Mouse (Mus musculus): Measurements from ENCODE around the gene Cdh24. TPM values are rescaled to one million over a fixed set of nuclear protein-coding genes. Genes with fewer than 3 reads are reported as not detected.

Cdh24 gene
- 12.2 and 12.6 TPM in 2 replicates for polyA plus RNA-seq (2015; fragmentation: Nextera tagmentation; extraction: Ambion mirVana)

- no peaks in the 10 kb centered on the region for H3K27me3 ChIP-seq
- H3K27ac ChIP-seq (replicated peaks), result peak within 1 kb of the TSS; percentile 92
- peak; percentile 92 for ATAC-seq (ENCODE audit: low FRiP score, low read depth)
- H3K36me3 ChIP-seq, result peaks cover 42% of the 10 kb centered on the region
- peak within 1 kb of the TSS; percentile 98 for H3K9ac ChIP-seq
- peak within 1 kb of the TSS; percentile 97 for H3K4me2 ChIP-seq
- H3K4me1 ChIP-seq (replicated peaks), result peaks cover 30% of the 10 kb centered on the region
- H3K9me3 ChIP-seq, result no peaks in the 10 kb centered on the region
- WGBS, result under 1% methylated on average over 46 of the region's 52 CpGs
- peak within 1 kb of the TSS; percentile 86 for H3K4me3 ChIP-seq
Measured at GRCm38 (mm10) chr14:54641305-54641969, at the start of gene Cdh24. Gene Cdh24, minus strand, starts transcription at chr14:54641364.

GRCm38 (mm10) chr14:54687251-54687650 is 46.1 kb upstream of the Cdh24 start:
- H3K27me3 ChIP-seq, result no peaks in the 10 kb centered on the region
- WGBS, result 8% methylated on average over 8 of the region's 8 CpGs
- peak overlapping the region; percentile 63 for H3K4me2 ChIP-seq
- ATAC-seq (ENCODE audit: low FRiP score, low read depth), result no peak
- H3K36me3 ChIP-seq, result peaks cover 26% of the 10 kb centered on the region
- H3K4me3 ChIP-seq, result peak overlapping the region; percentile 92
- H3K4me1 ChIP-seq (replicated peaks), result peaks cover 36% of the 10 kb centered on the region
- H3K27ac ChIP-seq (replicated peaks), result peak overlapping the region; percentile 71
- no peaks in the 10 kb centered on the region for H3K9me3 ChIP-seq
- H3K9ac ChIP-seq, result peak overlapping the region; percentile 61

- H3K4me2 ChIP-seq, result peak within 1 kb of the TSS; percentile 63
- peak within 1 kb of the TSS; percentile 98 for H3K27ac ChIP-seq (replicated peaks)
- peak within 1 kb of the TSS; percentile 95 for H3K9ac ChIP-seq
- H3K4me3 ChIP-seq, result peak within 1 kb of the TSS; percentile 92
- H3K36me3 ChIP-seq, result peaks cover 26% of the 10 kb centered on the region
- H3K27me3 ChIP-seq, result no peaks in the 10 kb centered on the region
- under 1% methylated on average over 44 of the region's 44 CpGs for WGBS
- peak; percentile 98 for ATAC-seq (ENCODE audit: low FRiP score, low read depth)
- H3K9me3 ChIP-seq, result no peaks in the 10 kb centered on the region
- peaks cover 36% of the 10 kb centered on the region for H3K4me1 ChIP-seq (replicated peaks)
Measured at GRCm38 (mm10) chr14:54686522-54687143, 45.5 kb upstream of the Cdh24 start, which contains the start of gene Acin1. Gene Acin1, minus strand, starts transcription at chr14:54686931.

GRCm38 (mm10) chr14:54686063-54686521 is 44.9 kb upstream of the Cdh24 start, which contains the start of gene 1700123O20Rik:
Gene 1700123O20Rik, plus strand, starts transcription at chr14:54686216.
- Histone ChIP-seq H3K36me3 (peaks cover 26% of the 10 kb centered on the region), H3K9ac (peak within 1 kb of the TSS; percentile 95), H3K4me2 (peak within 1 kb of the TSS; percentile 63), H3K9me3 (no peaks in the 10 kb centered on the region), H3K4me3 (peak within 1 kb of the TSS; percentile 92), H3K4me1 (replicated peaks) (peaks cover 36% of the 10 kb centered on the region), H3K27me3 (no peaks in the 10 kb centered on the region), H3K27ac (replicated peaks) (peak within 1 kb of the TSS; percentile 98)
- peak; percentile 82 for ATAC-seq (ENCODE audit: low FRiP score, low read depth)
- 1% methylated on average over 41 of the region's 41 CpGs for WGBS

- H3K27me3 ChIP-seq, result no peaks in the 10 kb centered on the region
- peaks cover 36% of the 10 kb centered on the region for H3K4me1 ChIP-seq (replicated peaks)
- peaks cover 19% of the 10 kb centered on the region for H3K36me3 ChIP-seq
- no peaks in the 10 kb centered on the region for H3K9me3 ChIP-seq
- peak overlapping the region; percentile 92 for H3K4me3 ChIP-seq
- peak overlapping the region; percentile 63 for H3K4me2 ChIP-seq
- peak overlapping the region; percentile 98 for H3K27ac ChIP-seq (replicated peaks)
- peak overlapping the region; percentile 95 for H3K9ac ChIP-seq
- WGBS, result 13% methylated on average over 8 of the region's 8 CpGs
- ATAC-seq (ENCODE audit: low FRiP score, low read depth), result no peak
Measured at GRCm38 (mm10) chr14:54685471-54685870, 44.3 kb upstream of the Cdh24 start.

GRCm38 (mm10) chr14:54682396-54682795 is 41.2 kb upstream of the Cdh24 start:
- no peak overlapping the region for H3K4me3 ChIP-seq
- H3K36me3 ChIP-seq, result peaks cover 30% of the 10 kb centered on the region
- WGBS, result 86% methylated on average over 3 of the region's 3 CpGs
- H3K27ac ChIP-seq (replicated peaks), result no peak overlapping the region
- H3K4me2 ChIP-seq, result no peak overlapping the region
- H3K27me3 ChIP-seq, result no peaks in the 10 kb centered on the region
- no peaks in the 10 kb centered on the region for H3K9me3 ChIP-seq
- peaks cover 25% of the 10 kb centered on the region for H3K4me1 ChIP-seq (replicated peaks)
- H3K9ac ChIP-seq, result no peak overlapping the region
- ATAC-seq (ENCODE audit: low FRiP score, low read depth), result no peak

GRCm38 (mm10) chr14:54678657-54679304 is 37.6 kb upstream of the Cdh24 start:
- Histone ChIP-seq H3K4me2 (no peak overlapping the region), H3K27ac (replicated peaks) (no peak overlapping the region), H3K9ac (no peak overlapping the region), H3K9me3 (no peaks in the 10 kb centered on the region), H3K4me1 (replicated peaks) (0 out of 2 replicates have a peak, but pooled peaks cover 8% of the 10 kb centered on the region), H3K36me3 (peaks cover 53% of the 10 kb centered on the region), H3K27me3 (no peaks in the 10 kb centered on the region), H3K4me3 (no peak overlapping the region)
- ATAC-seq (ENCODE audit: low FRiP score, low read depth), result peak; percentile 34; the same call in 1 of the 2 replicates
- WGBS, result 77% methylated on average over 16 of the region's 16 CpGs

GRCm38 (mm10) chr14:54676290-54676689 is 35.1 kb upstream of the Cdh24 start:
- Histone ChIP-seq H3K4me2 (no peak overlapping the region), H3K4me3 (no peak overlapping the region), H3K9me3 (no peaks in the 10 kb centered on the region), H3K36me3 (peaks cover 58% of the 10 kb centered on the region), H3K27ac (replicated peaks) (no peak overlapping the region), H3K27me3 (no peaks in the 10 kb centered on the region), H3K9ac (no peak overlapping the region), H3K4me1 (replicated peaks) (no peaks in the 10 kb centered on the region)
- 90% methylated on average over 5 of the region's 5 CpGs for WGBS
- no peak for ATAC-seq (ENCODE audit: low FRiP score, low read depth)

GRCm38 (mm10) chr14:54674317-54674716 is 33.2 kb upstream of the Cdh24 start:
- no peaks in the 10 kb centered on the region for H3K4me1 ChIP-seq (replicated peaks)
- 76% methylated on average over 2 of the region's 2 CpGs for WGBS
- H3K27ac ChIP-seq (replicated peaks), result no peak overlapping the region
- no peaks in the 10 kb centered on the region for H3K27me3 ChIP-seq
- no peak for ATAC-seq (ENCODE audit: low FRiP score, low read depth)
- H3K9ac ChIP-seq, result no peak overlapping the region
- no peak overlapping the region for H3K4me2 ChIP-seq
- H3K4me3 ChIP-seq, result no peak overlapping the region
- H3K9me3 ChIP-seq, result no peaks in the 10 kb centered on the region
- H3K36me3 ChIP-seq, result peaks cover 67% of the 10 kb centered on the region

- no peak for ATAC-seq (ENCODE audit: low FRiP score, low read depth)
Measured at GRCm38 (mm10) chr14:54669381-54669780, 28.2 kb upstream of the Cdh24 start.

GRCm38 (mm10) chr14:54664477-54665222 is 23.5 kb upstream of the Cdh24 start:
- 94% methylated on average over 10 of the region's 10 CpGs for WGBS
- Histone ChIP-seq H3K27ac (replicated peaks) (no peak overlapping the region), H3K36me3 (peaks cover 87% of the 10 kb centered on the region), H3K4me2 (no peak overlapping the region), H3K4me3 (no peak overlapping the region), H3K27me3 (no peaks in the 10 kb centered on the region), H3K9ac (no peak overlapping the region), H3K4me1 (replicated peaks) (no peaks in the 10 kb centered on the region), H3K9me3 (no peaks in the 10 kb centered on the region)
- ATAC-seq (ENCODE audit: low FRiP score, low read depth), result no peak

More at GRCm38 (mm10) chr14:54669381-54669780, 28.2 kb upstream of the Cdh24 start:
- Histone ChIP-seq H3K36me3 (peaks cover 68% of the 10 kb centered on the region), H3K4me3 (no peak overlapping the region), H3K4me1 (replicated peaks) (no peaks in the 10 kb centered on the region), H3K9ac (no peak overlapping the region), H3K27me3 (no peaks in the 10 kb centered on the region), H3K9me3 (no peaks in the 10 kb centered on the region), H3K4me2 (no peak overlapping the region), H3K27ac (replicated peaks) (no peak overlapping the region)
- 84% methylated on average over 4 of the region's 4 CpGs for WGBS

All from hindbrain, embryonic 15.5 days (tissue).